Mouse (Mus musculus) CD4-positive, CD25-positive, alpha-beta regulatory T cell, adult 9 weeks (primary cell): ENCODE measurements around the gene Rhox4e. TPM values are rescaled to one million over a fixed set of nuclear protein-coding genes. Genes with fewer than 3 reads are reported as not detected.

Experiments used
- polyA plus RNA-seq: library from polyadenylated mRNA; unstranded; fragments of 100-300 nt; shearing (Covaris generic); gene quantifications from one replicate; pipeline ENCODE4 v1.2.1, GENCODE M21; 2017

Rhox4e gene
- polyA plus RNA-seq, result not detected

GRCm38 (mm10) chrX:37557112-37557511, at the start of gene Rhox4e:
Gene Rhox4e, plus strand, starts transcription at chrX:37557412.

GRCm38 (mm10) chrX:37514059-37514458, 43.2 kb upstream of the Rhox4e start, which contains the start of gene Rhox4d:
Gene Rhox4d, plus strand, starts transcription at chrX:37514359.

GRCm38 (mm10) chrX:37530152-37530551, 27.1 kb upstream of the Rhox4e start, which contains the start of gene Rhox2e:
Gene Rhox2e, plus strand, starts transcription at chrX:37530452.

GRCm38 (mm10) chrX:37541719-37542118, 15.5 kb upstream of the Rhox4e start, which contains the start of gene Rhox3e:
Gene Rhox3e, plus strand, starts transcription at chrX:37542019.

GRCm38 (mm10) chrX:37571105-37571504, 13.9 kb downstream of the Rhox4e start, which contains the start of gene Rhox2f:
Gene Rhox2f, plus strand, starts transcription at chrX:37571405.

GRCm38 (mm10) chrX:37580692-37581091, 23.5 kb downstream of the Rhox4e start, which contains the start of gene Rhox3f:
Gene Rhox3f, plus strand, starts transcription at chrX:37580992.

GRCm38 (mm10) chrX:37607604-37608003, 50.4 kb downstream of the Rhox4e start, which contains the start of gene Rhox4f:
Gene Rhox4f, minus strand, starts transcription at chrX:37607704.

Other genes starting within 250 kb of the Rhox4e start
- not detected for gene Rhox3a2, start 177.4 kb upstream of the Rhox4e start, polyA plus RNA-seq
- gene Rhox4a2, start 166.6 kb upstream of the Rhox4e start, polyA plus RNA-seq, result not detected
- not detected for gene Rhox2b, start 145.3 kb upstream of the Rhox4e start, polyA plus RNA-seq
- gene Rhox4b, start 124.9 kb upstream of the Rhox4e start, polyA plus RNA-seq, result not detected
- not detected for gene Rhox2c, start 103.7 kb upstream of the Rhox4e start, polyA plus RNA-seq
- gene Rhox3c, start 98.8 kb upstream of the Rhox4e start, polyA plus RNA-seq, result not detected
- not detected for gene Rhox4c, start 77.1 kb upstream of the Rhox4e start, polyA plus RNA-seq
- not detected for gene Rhox2d, start 64.0 kb upstream of the Rhox4e start, polyA plus RNA-seq
- 0.17 TPM for gene Rhox4d, start 43.1 kb upstream of the Rhox4e start, polyA plus RNA-seq
- not detected for gene Rhox2e, start 27.0 kb upstream of the Rhox4e start, polyA plus RNA-seq
- not detected for gene Rhox3e, start 15.4 kb upstream of the Rhox4e start, polyA plus RNA-seq
- not detected for gene Rhox2f, start 14.0 kb downstream of the Rhox4e start, polyA plus RNA-seq
- not detected for gene Rhox3f, start 23.6 kb downstream of the Rhox4e start, polyA plus RNA-seq
- gene Rhox4f, start 50.3 kb downstream of the Rhox4e start, polyA plus RNA-seq, result not detected
- gene Rhox3g, start 71.2 kb downstream of the Rhox4e start, polyA plus RNA-seq, result not detected
- not detected for gene Rhox2g, start 86.1 kb downstream of the Rhox4e start, polyA plus RNA-seq
- not detected for gene Rhox4g, start 93.9 kb downstream of the Rhox4e start, polyA plus RNA-seq
- not detected for gene Rhox3h, start 111.4 kb downstream of the Rhox4e start, polyA plus RNA-seq
- gene Rhox2h, start 115.9 kb downstream of the Rhox4e start, polyA plus RNA-seq, result not detected
- gene Rhox5, start 247.4 kb downstream of the Rhox4e start, polyA plus RNA-seq, result not detected